Mouse (Mus musculus) ES-CJ7 (cell line): ENCODE measurements at regions not wholly inside any gene's neighbourhood (a gene's known extent, or its start where the extent isn't known, plus 50 kb on each side); places are given as distances from the start of the nearest gene placed in this dataset.
A peak's percentile ranks its signal among the peaks of the same experiment; 100 is the strongest.

ENCODE experiments used
- DNase-seq: peaks from one replicate; pipeline ENCODE4 v3.0.0; 2011; ENCODE audit warnings: low read depth, low spot score

DNA sequence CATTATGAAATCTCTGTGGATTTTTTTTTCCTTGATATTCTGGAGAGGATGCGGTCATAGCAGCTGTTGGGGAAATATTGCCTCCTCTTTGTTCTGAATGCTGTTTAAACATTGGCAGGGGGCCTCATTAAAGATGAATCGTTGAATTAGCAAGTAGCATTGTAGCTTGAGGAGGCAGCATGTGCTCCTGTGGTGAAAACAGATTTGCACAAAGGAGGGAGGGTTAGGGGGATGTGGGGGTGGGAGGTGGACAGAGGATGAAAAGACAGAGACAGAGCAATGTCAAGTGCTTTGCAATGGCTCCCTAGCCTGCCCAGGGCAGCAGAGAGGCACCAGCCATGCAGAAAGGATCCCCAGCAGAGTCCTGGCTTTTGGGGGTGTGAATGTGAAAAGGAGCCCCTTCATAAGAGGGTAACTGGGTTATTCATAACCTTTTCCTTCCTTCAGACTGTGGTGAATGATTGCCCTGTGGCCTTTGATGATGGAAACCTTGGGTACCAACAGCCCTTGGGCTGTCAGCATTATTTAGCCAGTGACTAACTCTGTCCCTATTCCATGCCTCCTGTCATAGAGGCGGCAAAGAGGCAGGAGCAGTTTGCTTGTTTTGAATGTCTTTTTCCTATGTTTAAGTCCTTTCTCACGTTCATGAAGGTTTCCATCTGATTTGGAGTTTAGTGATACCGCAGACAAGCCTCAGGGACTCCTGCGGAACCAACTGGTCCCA, 1541.6 kb upstream of the Gulo start:
- DNase-seq: no peak

DNA sequence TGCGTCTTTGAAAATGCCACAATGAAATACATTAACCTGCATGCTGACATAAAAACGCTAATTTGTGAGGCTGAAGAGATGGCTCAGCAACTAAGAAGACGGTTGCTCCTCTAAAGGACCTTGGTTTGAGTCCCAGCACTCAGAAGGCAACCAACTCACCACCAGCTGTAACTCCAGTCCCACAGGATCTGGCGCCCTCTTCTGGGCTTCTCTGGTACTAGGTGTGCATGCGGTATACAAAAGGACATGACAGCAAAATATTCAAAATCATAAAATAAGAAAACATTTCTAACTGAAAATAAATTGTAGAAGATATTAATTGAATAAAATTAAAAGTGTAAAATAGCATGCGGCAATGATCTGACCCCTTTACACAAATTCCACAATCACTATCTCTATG, 1539.7 kb upstream of the Gulo start:
- DNase-seq: peak; percentile 19

DNA sequence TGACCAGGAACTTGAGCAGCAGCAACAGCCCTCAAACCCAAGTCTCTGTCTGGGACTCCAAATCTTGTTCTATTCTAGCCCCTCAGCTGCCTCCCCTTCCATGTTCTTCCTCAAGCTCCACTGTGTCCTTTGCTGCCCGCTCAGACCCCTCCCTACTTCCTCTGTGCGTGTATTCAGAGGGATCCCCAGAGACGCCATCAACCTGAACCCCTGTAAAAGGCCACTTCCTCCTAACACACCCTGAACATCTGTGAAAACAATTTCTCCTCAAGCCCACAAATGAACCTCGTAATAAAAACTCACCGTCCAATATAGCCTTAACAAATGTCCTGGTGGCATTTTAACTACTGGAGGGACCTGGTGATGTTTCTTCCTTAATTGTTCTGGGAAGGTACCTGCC, 1536.0 kb upstream of the Gulo start:
- DNase-seq: no peak

DNA sequence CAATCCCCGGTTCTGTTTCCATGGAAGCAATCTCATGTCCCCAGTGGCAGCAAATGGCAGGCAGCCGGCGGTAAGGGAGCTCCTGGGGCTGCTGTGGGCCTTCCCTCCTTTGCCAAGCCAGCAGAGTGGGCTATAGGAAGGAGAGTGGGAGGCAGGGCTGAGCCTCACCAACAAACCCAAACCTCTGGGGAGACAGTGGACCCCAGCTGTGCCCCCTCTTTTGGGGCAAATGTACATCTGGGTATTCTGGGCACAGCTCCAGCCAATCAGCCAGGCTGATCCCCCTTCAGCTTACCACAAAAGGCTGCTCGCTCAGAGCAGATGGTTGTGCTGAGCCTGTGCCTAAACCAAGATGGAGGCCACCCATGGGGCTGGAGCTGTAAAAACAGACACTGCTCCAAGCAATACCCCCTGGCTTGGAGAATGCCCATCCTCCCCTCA, 1532.3 kb upstream of the Gulo start:
- DNase-seq: no peak

DNA sequence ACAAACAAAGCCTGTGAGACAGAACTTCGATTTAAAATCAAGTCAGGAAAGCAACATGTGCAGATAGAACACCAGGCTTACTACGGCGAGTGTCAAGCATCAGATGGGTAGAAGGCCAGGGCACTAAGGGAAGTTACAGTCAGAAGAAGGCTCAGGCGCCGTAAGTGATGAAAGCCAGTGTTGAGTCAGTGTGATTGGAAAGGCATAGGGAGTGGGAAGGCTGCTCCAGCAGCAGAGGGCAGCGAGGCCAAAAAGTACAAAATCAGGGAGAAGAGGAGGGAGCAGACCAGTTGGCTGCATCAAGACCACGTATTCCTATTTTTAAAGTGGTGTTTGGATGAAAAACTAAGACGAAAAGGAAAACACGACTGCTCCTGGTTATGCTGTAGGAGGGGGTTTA, 1529.7 kb upstream of the Gulo start:
- no peak for DNase-seq

DNA sequence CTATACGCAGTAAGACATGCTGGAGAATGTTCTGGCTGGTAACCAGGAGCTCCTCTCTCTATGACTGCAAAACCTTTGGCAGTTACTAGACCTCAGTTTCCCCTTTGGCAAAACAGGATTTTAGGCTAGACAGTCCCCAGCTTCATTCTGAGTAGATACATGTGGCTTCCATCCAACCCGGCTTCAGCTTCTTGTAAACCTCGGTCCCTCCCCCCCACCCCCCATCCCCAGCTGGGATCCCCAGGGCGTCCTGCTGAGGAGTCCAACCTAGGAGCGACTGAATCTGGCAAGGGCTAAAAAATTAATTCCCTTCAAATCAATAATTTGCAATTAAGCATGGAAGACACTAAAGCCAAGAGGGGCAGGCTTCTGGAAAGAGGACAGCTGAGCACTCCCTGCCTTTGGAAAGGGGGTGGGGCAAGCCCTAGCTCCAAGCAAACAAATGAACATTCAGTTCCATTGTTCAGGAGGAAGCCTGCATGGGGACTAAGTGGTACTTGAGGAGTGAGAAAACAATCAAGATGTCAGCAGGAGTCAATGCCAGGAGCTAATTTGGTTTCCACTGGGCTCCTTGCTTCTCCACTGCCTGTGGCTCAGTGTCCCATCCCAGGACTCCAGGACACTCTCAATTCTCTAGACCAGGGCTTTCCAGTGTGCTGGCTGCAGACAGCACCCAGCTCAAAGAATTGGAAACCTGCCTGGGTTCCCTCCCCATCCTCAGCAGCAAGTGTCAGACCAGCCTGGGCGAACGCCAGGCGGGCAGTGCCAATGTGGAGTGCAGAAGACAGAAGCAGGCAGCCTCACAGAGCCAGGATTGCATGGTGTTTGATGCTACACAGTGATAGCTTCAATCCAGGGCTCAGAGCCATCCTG, 1528.0 kb upstream of the Gulo start:
- peak; percentile 52 for DNase-seq

DNA sequence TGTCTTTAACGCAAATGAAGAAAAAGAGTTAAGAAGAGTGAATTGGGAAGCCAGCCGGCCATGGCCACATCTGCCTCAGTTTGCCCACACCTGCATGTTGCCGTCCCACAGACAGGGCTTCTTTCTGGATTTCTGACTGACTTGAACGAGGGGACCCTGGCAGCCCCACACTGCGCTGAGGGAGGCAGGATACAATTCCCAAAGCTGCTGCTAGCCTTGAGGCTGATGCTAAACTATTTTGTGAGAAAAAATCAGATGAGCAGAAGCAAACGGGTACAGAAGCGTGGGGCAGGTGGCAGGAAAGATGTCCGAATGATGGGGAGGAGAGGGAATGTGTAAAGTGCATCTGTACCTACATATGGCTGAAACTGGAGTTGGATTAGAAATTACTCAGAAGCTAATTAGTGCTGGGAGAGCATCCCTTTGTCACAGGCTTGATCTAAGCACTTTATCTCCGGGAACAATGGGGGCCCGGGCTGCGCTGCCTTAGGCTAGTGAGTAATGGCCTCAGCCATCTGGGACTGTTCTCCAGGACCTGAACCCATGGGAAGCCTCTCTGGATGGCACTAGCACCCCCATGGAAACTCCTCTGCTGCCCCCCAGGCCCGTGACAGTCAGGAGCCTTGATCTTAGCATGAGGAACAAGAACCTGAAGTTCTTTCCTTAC, 1497.9 kb upstream of the Gulo start:
- no peak for DNase-seq

DNA sequence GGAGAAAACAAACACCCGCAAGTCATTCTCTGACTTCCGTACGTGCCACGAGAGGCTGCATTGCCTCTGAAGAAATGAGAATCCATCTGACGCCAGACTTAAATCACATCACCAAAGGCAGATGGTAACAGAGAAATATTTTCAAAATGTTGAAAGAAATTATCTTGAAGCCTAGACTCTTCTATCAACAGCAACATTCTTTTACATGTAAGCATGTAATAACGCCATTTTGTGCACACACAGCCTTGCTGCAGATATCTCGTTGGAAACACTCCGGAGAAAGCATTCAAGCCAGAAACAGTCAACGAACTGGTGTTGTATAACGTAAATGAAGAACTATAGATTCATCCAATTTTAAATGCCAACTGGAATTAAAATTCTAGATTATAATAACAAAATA, 1483.1 kb upstream of the Gulo start:
- no peak for DNase-seq

DNA sequence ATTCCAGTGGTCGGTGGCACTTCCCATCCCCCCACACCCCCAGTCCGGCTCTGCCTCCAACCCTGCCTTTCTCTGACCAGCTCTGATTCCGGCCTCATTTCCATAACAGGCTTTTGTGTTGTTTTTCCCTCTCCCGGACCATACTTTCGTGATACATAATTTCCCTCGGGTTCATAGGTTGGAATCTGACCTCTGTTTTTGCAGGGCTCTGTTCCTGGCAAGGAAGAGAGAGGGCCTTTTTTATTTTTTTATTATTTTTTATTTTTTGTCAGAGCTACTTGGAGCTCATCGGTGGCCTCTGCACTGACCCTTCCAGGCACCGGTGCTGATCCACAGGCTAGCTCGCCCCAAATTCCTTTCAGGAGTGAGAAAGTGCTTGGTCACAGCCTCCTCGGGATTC, 1477.7 kb upstream of the Gulo start:
- no peak for DNase-seq

DNA sequence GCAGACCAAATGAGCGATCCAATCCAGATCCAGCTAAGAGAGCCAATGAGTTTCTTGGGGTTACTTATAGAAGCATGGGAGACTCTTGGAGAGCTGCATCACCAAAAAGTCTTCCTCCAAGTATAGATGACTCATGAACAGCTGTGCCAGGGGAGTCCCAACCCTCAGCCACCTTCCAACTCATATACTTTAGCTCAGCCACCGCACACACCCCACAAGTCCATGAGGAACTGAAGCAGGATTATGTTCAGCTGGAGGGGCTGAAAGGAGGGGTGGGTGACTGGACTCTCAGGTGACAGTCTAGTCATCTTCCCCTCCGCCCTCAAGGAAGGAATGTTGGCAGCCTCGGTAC, 1476.4 kb upstream of the Gulo start:
- DNase-seq: no peak

DNA sequence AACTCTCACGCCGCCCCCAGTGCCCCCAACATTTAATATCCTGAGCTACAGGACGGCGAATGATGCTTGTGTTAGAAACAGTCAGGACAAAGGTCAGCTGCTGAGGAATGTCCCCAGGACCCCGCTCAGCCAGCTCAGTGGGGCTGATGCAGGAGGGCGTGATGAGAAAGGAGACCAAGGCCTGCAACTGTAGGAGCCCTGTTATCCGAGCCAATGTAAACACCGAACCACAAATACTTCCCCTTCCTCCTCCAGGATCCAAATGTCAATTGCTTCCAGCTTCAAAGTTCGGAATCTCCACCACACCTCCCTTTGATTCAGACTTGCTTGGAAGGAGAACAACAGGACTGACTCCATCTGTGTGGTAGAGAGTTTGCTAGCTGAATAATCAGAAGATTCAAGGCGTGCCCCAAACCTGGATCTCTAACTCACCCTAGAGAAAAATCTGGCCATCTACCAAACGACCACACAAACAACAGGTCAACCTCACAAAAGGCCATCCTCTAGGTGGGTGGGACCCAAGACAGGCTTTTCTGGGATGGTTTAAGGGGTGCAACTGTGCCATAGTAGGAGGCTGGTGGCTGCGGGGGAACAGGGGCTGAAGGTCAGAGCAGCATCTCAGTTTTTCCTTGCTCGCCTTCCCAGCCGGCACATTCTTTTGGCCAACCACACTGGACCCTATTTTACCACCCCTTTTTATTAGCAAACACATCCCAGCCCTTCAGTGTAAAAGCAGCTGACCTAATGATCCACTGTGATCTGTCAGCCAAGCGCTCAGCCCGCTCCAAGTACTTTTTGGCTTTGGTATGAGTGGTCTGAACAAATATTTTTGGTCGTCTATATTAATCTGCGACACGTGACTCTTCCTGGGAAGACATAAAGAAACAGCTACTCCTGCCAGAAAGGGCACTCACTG, 1475.8 kb upstream of the Gulo start:
- no peak for DNase-seq
